Mouse (Mus musculus): ENCODE measurements around the gene Samhd1.

- TF ChIP-seq POLR2A (IDR thresholded peaks at IDR 0.05; ENCODE audit: control insufficient read depth, low read depth, low read length) (no peak), CTCF (IDR thresholded peaks at IDR 0.05; ENCODE audit: control insufficient read depth, insufficient read depth, insufficient replicate concordance, low read depth, low read length) (no peak)
Observed at GRCm38 (mm10) chr2:157128072-157128471, 7.0 kb downstream of the Samhd1 start.
